ENCODE assay signal across 32 mouse cellular contexts in the genomic region with DNA sequence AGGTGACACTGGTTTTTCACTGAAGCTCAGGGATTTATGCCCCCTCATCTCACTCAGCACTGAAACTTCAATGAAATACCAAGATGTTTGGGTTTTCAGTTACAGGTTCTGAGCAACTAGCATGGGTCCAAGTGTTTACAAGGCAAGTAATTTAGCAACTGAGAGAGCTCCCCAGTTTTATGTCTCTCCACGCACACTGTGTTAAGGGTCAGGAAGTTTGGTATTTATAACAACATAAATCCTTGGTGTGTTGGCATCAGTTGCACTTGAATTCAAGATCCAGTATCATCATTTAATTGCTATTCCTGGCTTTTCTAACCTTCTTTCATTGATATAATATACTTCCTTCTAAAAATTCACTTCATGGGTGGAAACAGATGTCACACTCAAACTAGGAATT.
"Had no signal": no experiment of that assay in that cellular context is flagged by ENCODE, and none has a peak within 500 bp of the region (broad histone marks: within the 10 kb centered on the region; RNA-seq: fewer than 3 reads in every experiment).

No protein-coding gene starts in this region.

- H3K27ac ChIP-seq: limb, embryonic 10.5 days; limb, embryonic 12.5 days; limb, embryonic 13.5 days; limb, embryonic 15.5 days; liver, embryonic 12.5 days; liver, embryonic 13.5 days; liver, embryonic 14.5 days; liver, embryonic 15.5 days; lung, embryonic 15.5 days; macrophage; midbrain, embryonic 10.5 days; midbrain, embryonic 12.5 days; midbrain, embryonic 13.5 days; midbrain, embryonic 15.5 days; neural tube, embryonic 12.5 days had no signal

- H3K9ac ChIP-seq: limb, embryonic 12.5 days; limb, embryonic 13.5 days; limb, embryonic 15.5 days; liver, embryonic 12.5 days; liver, embryonic 13.5 days; liver, embryonic 14.5 days; liver, embryonic 15.5 days; liver, postnatal 0 days; lung, embryonic 14.5 days; lung, embryonic 15.5 days; midbrain, embryonic 12.5 days; midbrain, embryonic 13.5 days; midbrain, embryonic 15.5 days; neural tube, embryonic 12.5 days had no signal

- DNase-seq: left cerebral cortex, postnatal 4 days; liver; liver, embryonic 13.5 days; liver, postnatal 0 days; lung, adult 18-20 months; lung, adult 2 months; lung, embryonic 14.5 days; lung, postnatal 10 days; lung, postnatal 14 days; lung, postnatal 36 days; lung, postnatal 4 days; midbrain, embryonic 14.5 days had no signal

- H3K36me3 ChIP-seq: limb, embryonic 10.5 days; limb, embryonic 12.5 days; limb, embryonic 13.5 days; limb, embryonic 15.5 days; liver, embryonic 12.5 days; liver, embryonic 13.5 days; liver, embryonic 15.5 days; lung, embryonic 15.5 days; midbrain, embryonic 10.5 days; midbrain, embryonic 12.5 days; midbrain, embryonic 13.5 days; midbrain, embryonic 15.5 days; neural tube, embryonic 12.5 days had no signal

- H3K27me3 ChIP-seq: limb, embryonic 12.5 days; limb, embryonic 13.5 days; limb, embryonic 15.5 days; liver, embryonic 12.5 days; liver, embryonic 13.5 days; liver, embryonic 15.5 days; lung, embryonic 15.5 days; megakaryocyte, embryonic 14.5 days; midbrain, embryonic 12.5 days; midbrain, embryonic 13.5 days; midbrain, embryonic 15.5 days; neural tube, embryonic 12.5 days had no signal

- H3K4me1 ChIP-seq: limb, embryonic 10.5 days; limb, embryonic 12.5 days; limb, embryonic 13.5 days; limb, embryonic 15.5 days; liver, embryonic 12.5 days; liver, embryonic 13.5 days; liver, embryonic 15.5 days; lung, embryonic 15.5 days; megakaryocyte, embryonic 14.5 days; midbrain, embryonic 10.5 days; midbrain, embryonic 12.5 days; midbrain, embryonic 13.5 days; midbrain, embryonic 15.5 days; neural tube, embryonic 12.5 days had no signal

- ATAC-seq: liver, embryonic 12.5 days; liver, postnatal 0 days; lung, postnatal 0 days; midbrain, embryonic 13.5 days; midbrain, embryonic 15.5 days; midbrain, embryonic 16.5 days had no signal

- H3K4me2 ChIP-seq: limb, embryonic 12.5 days; limb, embryonic 13.5 days; limb, embryonic 15.5 days; liver, embryonic 11.5 days; liver, embryonic 12.5 days; liver, embryonic 13.5 days; liver, embryonic 15.5 days; lung, embryonic 14.5 days; lung, embryonic 15.5 days; midbrain, embryonic 11.5 days; midbrain, embryonic 12.5 days; midbrain, embryonic 13.5 days; midbrain, embryonic 15.5 days; neural tube, embryonic 12.5 days had no signal

- H3K4me3 ChIP-seq: limb, embryonic 10.5 days; limb, embryonic 12.5 days; limb, embryonic 13.5 days; limb, embryonic 15.5 days; liver, embryonic 12.5 days; liver, embryonic 13.5 days; liver, embryonic 15.5 days; lung, embryonic 15.5 days; megakaryocyte, embryonic 14.5 days; midbrain, embryonic 10.5 days; midbrain, embryonic 12.5 days; midbrain, embryonic 13.5 days; midbrain, embryonic 15.5 days; myocyte; neural tube, embryonic 12.5 days had no signal

- H3K9me3 ChIP-seq: limb, embryonic 10.5 days; limb, embryonic 12.5 days; limb, embryonic 13.5 days; limb, embryonic 15.5 days; liver, embryonic 12.5 days; liver, embryonic 13.5 days; liver, embryonic 15.5 days; lung, embryonic 15.5 days; megakaryocyte, embryonic 14.5 days; midbrain, embryonic 10.5 days; midbrain, embryonic 12.5 days; midbrain, embryonic 13.5 days; midbrain, embryonic 15.5 days; neural tube, embryonic 12.5 days had no signal
